Mouse (Mus musculus): ENCODE measurements around the gene Pla2g3.

GRCm38 (mm10) chr11:3535406-3535986, 47.4 kb downstream of the Pla2g3 start:
- peak; percentile 80 for TF ChIP-seq POLR2A (IDR thresholded peaks at IDR 0.05; ENCODE audit: insufficient read length, low read depth)
- peak in 1 of 3 experiments; percentile 61 for TF ChIP-seq MYOD1 (IDR thresholded peaks at IDR 0.05; ENCODE audit: control insufficient read depth in 1 of 3, insufficient read length in 2 of 3, low read depth in 2 of 3)
- TF ChIP-seq POLR2AphosphoS2 (IDR thresholded peaks at IDR 0.05; ENCODE audit: insufficient read length, low read depth): peak; percentile 90
- TF ChIP-seq REST (IDR thresholded peaks at IDR 0.05; ENCODE audit: insufficient read depth, insufficient read length): no peak
- TF ChIP-seq MAX (IDR thresholded peaks at IDR 0.05; ENCODE audit: low read depth): no peak

Measured in myocyte (in vitro differentiated cells).